Mouse (Mus musculus): ENCODE measurements at regions not wholly inside any gene's neighbourhood (a gene's known extent, or its start where the extent isn't known, plus 50 kb on each side); places are given as distances from the start of the nearest gene placed in this dataset.
A peak's percentile ranks its signal among the peaks of the same experiment; 100 is the strongest.
"Not testable (repeated sequence)": the region's sequence is repeated elsewhere in the genome, so short reads cannot be mapped to it uniquely, and the experiment has no call there.

- no peak for DNase-seq (ENCODE audit: low spot score in 2 of 2)
Observed at GRCm38 (mm10) chr10:14333344-14333743, 212.1 kb downstream of the Adgrg6 start.

GRCm38 (mm10) chr10:14332688-14333117 lies 212.8 kb downstream of the Adgrg6 start:
- DNase-seq (ENCODE audit: low spot score in 2 of 2): peak in 1 of 2 experiments; percentile 43

- no peak for DNase-seq (ENCODE audit: low spot score in 2 of 2)
Observed at GRCm38 (mm10) chr10:14328846-14329245, 216.6 kb downstream of the Adgrg6 start.

- DNase-seq (ENCODE audit: low spot score in 2 of 2): no peak
Observed at GRCm38 (mm10) chr10:14326229-14326628, 219.2 kb downstream of the Adgrg6 start.

GRCm38 (mm10) chr10:14321503-14321902 lies 224.0 kb downstream of the Adgrg6 start:
- DNase-seq (ENCODE audit: low spot score in 2 of 2): peak; percentile 72 to 91

GRCm38 (mm10) chr10:14315232-14315631 lies 230.2 kb downstream of the Adgrg6 start:
- peak in 1 of 2 experiments; percentile 39 for DNase-seq (ENCODE audit: low spot score in 2 of 2)

- DNase-seq (ENCODE audit: low spot score in 2 of 2): peak; percentile 22 to 40
Observed at GRCm38 (mm10) chr10:14314607-14315006, 230.9 kb downstream of the Adgrg6 start.

GRCm38 (mm10) chr10:14314004-14314581 lies 231.4 kb downstream of the Adgrg6 start:
- DNase-seq (ENCODE audit: low spot score in 2 of 2): no peak

- no peak for DNase-seq (ENCODE audit: low spot score in 2 of 2)
Observed at GRCm38 (mm10) chr10:14312959-14313358, 232.5 kb downstream of the Adgrg6 start.

GRCm38 (mm10) chr10:14311962-14312361 lies 233.5 kb downstream of the Adgrg6 start:
- DNase-seq (ENCODE audit: low spot score in 2 of 2): no peak

- no peak for DNase-seq (ENCODE audit: low spot score in 2 of 2)
Observed at GRCm38 (mm10) chr10:14306811-14307210, 238.6 kb downstream of the Adgrg6 start.

- no peak for DNase-seq (ENCODE audit: low spot score in 2 of 2)
Observed at GRCm38 (mm10) chr10:14303476-14303875, 242.0 kb downstream of the Adgrg6 start.

- peak; percentile 16 to 54 for DNase-seq (ENCODE audit: low spot score in 2 of 2)
Observed at GRCm38 (mm10) chr10:14296147-14296546, 249.3 kb downstream of the Adgrg6 start.

- not testable (repeated sequence) for DNase-seq (ENCODE audit: low spot score in 2 of 2)
Observed at GRCm38 (mm10) chr10:14292701-14293100, 252.8 kb downstream of the Adgrg6 start.

GRCm38 (mm10) chr10:14287551-14287950 lies 257.9 kb downstream of the Adgrg6 start:
- no peak for DNase-seq (ENCODE audit: low spot score in 2 of 2)

GRCm38 (mm10) chr10:14276631-14277030 lies 268.8 kb downstream of the Adgrg6 start:
- DNase-seq (ENCODE audit: low spot score in 2 of 2): no peak

GRCm38 (mm10) chr10:14275477-14275876 lies 270.0 kb downstream of the Adgrg6 start:
- DNase-seq (ENCODE audit: low spot score in 2 of 2): no peak

- no peak for DNase-seq (ENCODE audit: low spot score in 2 of 2)
Observed at GRCm38 (mm10) chr10:14270008-14270407, 275.5 kb downstream of the Adgrg6 start.

GRCm38 (mm10) chr10:14267641-14268040 lies 277.8 kb downstream of the Adgrg6 start:
- DNase-seq (ENCODE audit: low spot score in 2 of 2): peak; percentile 28 to 55

- no peak for DNase-seq (ENCODE audit: low spot score in 2 of 2)
Observed at GRCm38 (mm10) chr10:14239670-14240069, 273.8 kb downstream of the Hivep2 start.

- no peak for DNase-seq (ENCODE audit: low spot score in 2 of 2)
Observed at GRCm38 (mm10) chr10:14234896-14235604, 269.2 kb downstream of the Hivep2 start.

GRCm38 (mm10) chr10:14234005-14234602 lies 268.2 kb downstream of the Hivep2 start:
- DNase-seq (ENCODE audit: low spot score in 2 of 2): no peak

All from layer of hippocampus, adult 18-20 months (tissue).